Mouse (Mus musculus): ENCODE measurements around the gene Pkn3. TPM values are rescaled to one million over a fixed set of nuclear protein-coding genes. Genes with fewer than 3 reads are reported as not detected.
"Not testable (repeated sequence)": the region's sequence is repeated elsewhere in the genome, so short reads cannot be mapped to it uniquely, and the experiment has no call there.

Pkn3 gene
- polyA plus RNA-seq, 1 experiment, result 17.2 TPM

DNA sequence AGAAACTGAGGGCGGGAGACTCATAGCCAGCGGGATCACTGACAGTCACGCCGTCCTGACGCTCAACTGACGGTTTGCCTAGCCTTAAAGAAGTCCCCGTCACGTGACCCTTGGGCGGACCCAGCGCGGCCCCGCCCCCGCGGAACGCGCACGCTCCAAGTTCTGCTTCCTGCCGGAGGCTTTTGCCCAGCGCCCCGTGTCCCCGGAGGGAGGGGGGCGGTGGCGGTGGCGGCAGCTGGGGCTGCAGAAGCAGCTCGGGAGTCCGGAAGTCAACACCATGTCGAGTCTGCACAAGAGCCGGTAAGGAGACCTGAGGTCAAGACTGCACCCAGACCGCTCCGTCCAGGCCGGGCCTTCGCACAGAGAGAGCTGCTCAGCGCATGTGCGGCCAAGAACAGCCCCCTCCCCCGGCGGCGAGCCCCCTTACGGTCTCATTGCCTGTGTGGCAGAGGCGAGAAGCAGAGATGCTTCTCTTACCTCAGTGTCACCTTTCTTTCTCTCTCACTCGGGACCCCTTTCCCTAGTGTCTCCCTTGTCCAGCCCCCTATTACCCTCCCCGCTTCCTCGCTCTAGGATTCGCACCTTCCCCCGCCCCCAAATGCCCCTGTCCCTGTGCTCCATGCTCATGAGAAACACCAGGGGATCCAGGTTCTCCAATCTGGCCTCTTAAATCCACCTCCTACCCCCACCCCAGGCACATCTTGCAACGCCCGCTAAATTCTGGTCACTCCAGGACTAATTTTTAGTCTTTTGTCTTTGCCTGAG is 56.3 kb downstream of the Pkn3 start, which contains the start of gene Tbc1d13:
Gene Tbc1d13, plus strand, starts transcription at position 134 of the 765 bp plus-strand sequence.
- H3K27me3 ChIP-seq (ENCODE audit: control insufficient read depth, insufficient read depth, low read length, poor library complexity, severe bottlenecking), result no peaks in the 10 kb centered on the region
- no peaks in the 10 kb centered on the region for H3K9me3 ChIP-seq (replicated peaks; ENCODE audit: control insufficient read depth, insufficient read depth, low read length, poor library complexity, severe bottlenecking)
- peak within 1 kb of the TSS; percentile 88 for H3K4me3 ChIP-seq (ENCODE audit: low read depth, low read length)
- H3K27ac ChIP-seq (ENCODE audit: insufficient read depth, low read length), result peak within 1 kb of the TSS; percentile 97
- peaks cover 27% of the 10 kb centered on the region for H3K36me3 ChIP-seq (ENCODE audit: control insufficient read depth, insufficient read depth, low read length, poor library complexity, severe bottlenecking)
- TF ChIP-seq EP300 (IDR thresholded peaks at IDR 0.05; ENCODE audit: insufficient read depth, low read depth, low read length) (peak; percentile 93), POLR2A (IDR thresholded peaks at IDR 0.05; ENCODE audit: insufficient read depth, low read length) (peak; percentile 99), CTCF (IDR thresholded peaks at IDR 0.05; ENCODE audit: low read depth, low read length) (no peak)
- H3K9ac ChIP-seq (ENCODE audit: low read depth, poor library complexity, severe bottlenecking), result peak within 1 kb of the TSS; percentile 87
- peaks cover 6% of the 10 kb centered on the region for H3K4me1 ChIP-seq (ENCODE audit: control insufficient read depth, insufficient read depth, low read length)

DNA sequence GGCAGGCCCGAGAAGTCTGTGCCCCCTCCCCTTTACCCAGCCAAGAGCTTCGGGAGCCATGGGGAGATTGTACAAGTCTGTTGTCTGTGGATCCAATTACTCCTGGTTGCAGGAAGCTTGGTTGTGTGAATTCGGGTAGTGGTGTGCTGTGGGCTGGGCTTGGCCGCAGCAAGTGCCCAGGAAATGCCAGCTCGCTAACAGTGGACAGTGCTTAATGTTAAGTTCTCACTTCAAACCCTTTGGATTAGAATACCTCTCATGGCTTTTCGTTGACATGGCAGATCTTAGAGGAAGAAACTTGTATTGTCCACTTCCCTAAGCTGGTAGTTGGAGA is 56.9 kb downstream of the Pkn3 start:
- Histone ChIP-seq H3K4me1 (ENCODE audit: control insufficient read depth, insufficient read depth, low read length) (peaks cover 6% of the 10 kb centered on the region), H3K36me3 (ENCODE audit: control insufficient read depth, insufficient read depth, low read length, poor library complexity, severe bottlenecking) (peaks cover 31% of the 10 kb centered on the region), H3K27me3 (ENCODE audit: control insufficient read depth, insufficient read depth, low read length, poor library complexity, severe bottlenecking) (no peaks in the 10 kb centered on the region), H3K9ac (ENCODE audit: low read depth, poor library complexity, severe bottlenecking) (peak overlapping the region; percentile 87), H3K4me3 (ENCODE audit: low read depth, low read length) (peak overlapping the region; percentile 88), H3K27ac (ENCODE audit: insufficient read depth, low read length) (peak overlapping the region; percentile 97), H3K9me3 (replicated peaks; ENCODE audit: control insufficient read depth, insufficient read depth, low read length, poor library complexity, severe bottlenecking) (no peaks in the 10 kb centered on the region)
- TF ChIP-seq EP300 (IDR thresholded peaks at IDR 0.05; ENCODE audit: insufficient read depth, low read depth, low read length), result no peak
- TF ChIP-seq POLR2A (IDR thresholded peaks at IDR 0.05; ENCODE audit: insufficient read depth, low read length), result no peak
- no peak for TF ChIP-seq CTCF (IDR thresholded peaks at IDR 0.05; ENCODE audit: low read depth, low read length)

DNA sequence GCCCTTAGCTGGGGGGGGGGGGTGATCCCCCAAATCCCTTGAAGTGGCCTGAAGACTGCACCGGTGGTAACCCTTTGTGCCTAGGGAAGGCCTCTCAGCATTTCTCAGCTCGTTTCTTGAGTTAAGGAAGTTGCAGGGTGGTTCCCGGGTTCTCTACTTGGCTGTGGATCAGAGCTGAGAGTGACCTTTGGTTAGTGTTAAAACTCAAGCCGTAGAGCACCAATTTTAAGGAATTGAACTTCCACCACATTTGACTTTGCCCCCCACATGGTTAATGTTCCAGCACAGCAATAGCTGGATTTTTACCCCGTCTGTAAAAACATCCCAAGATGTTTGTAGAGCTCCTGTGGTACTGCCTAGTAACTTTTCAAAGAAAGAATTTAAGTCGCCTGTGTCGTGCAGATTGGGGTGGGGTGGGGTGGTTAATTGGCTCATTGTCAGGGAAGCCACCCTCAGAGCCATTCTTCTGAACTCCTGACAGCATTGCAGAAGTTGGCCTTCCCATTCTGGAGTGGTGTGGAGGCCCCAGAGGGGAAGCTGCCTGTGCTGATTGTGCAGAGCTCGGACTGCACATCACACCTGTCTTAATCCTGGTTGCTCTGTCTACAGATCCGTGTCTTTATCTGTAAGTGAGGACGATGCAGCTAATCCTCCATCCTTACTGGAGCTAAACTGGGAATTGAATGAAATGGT is 57.6 kb downstream of the Pkn3 start:
- peak overlapping the region; percentile 87 for H3K9ac ChIP-seq (ENCODE audit: low read depth, poor library complexity, severe bottlenecking)
- peak overlapping the region; percentile 88 for H3K4me3 ChIP-seq (ENCODE audit: low read depth, low read length)
- H3K36me3 ChIP-seq (ENCODE audit: control insufficient read depth, insufficient read depth, low read length, poor library complexity, severe bottlenecking), result peaks cover 36% of the 10 kb centered on the region
- H3K9me3 ChIP-seq (replicated peaks; ENCODE audit: control insufficient read depth, insufficient read depth, low read length, poor library complexity, severe bottlenecking), result no peaks in the 10 kb centered on the region
- TF ChIP-seq POLR2A (IDR thresholded peaks at IDR 0.05; ENCODE audit: insufficient read depth, low read length) (no peak), EP300 (IDR thresholded peaks at IDR 0.05; ENCODE audit: insufficient read depth, low read depth, low read length) (peak; percentile 95)
- peak overlapping the region; percentile 97 for H3K27ac ChIP-seq (ENCODE audit: insufficient read depth, low read length)
- H3K4me1 ChIP-seq (ENCODE audit: control insufficient read depth, insufficient read depth, low read length), result peaks cover 6% of the 10 kb centered on the region
- H3K27me3 ChIP-seq (ENCODE audit: control insufficient read depth, insufficient read depth, low read length, poor library complexity, severe bottlenecking), result no peaks in the 10 kb centered on the region

DNA sequence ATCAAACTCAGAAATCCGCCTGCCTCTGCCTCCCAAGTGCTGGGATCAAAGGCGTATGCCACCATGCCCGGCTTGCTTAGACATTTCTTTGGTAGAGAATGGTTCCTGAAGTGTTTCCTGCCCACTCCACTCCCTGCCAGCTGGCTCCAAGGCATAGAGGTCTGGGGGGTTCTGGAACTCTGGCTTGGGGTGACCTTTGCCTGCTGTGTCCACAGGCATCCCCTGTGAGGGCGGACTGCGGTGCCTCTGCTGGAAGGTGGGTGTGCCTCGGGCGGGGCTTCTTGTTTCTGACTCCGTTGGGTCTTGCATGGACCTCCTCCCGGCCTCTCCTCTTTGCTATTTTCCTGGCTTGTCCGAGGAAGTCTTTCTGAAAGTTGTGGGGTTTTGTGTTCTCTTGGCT is 59.0 kb downstream of the Pkn3 start:
- peaks cover 50% of the 10 kb centered on the region for H3K36me3 ChIP-seq (ENCODE audit: control insufficient read depth, insufficient read depth, low read length, poor library complexity, severe bottlenecking)
- H3K27me3 ChIP-seq (ENCODE audit: control insufficient read depth, insufficient read depth, low read length, poor library complexity, severe bottlenecking), result no peaks in the 10 kb centered on the region
- peak; percentile 76; the same call in 1 of the 2 replicates for TF ChIP-seq EP300 (IDR thresholded peaks at IDR 0.05; ENCODE audit: insufficient read depth, low read depth, low read length)
- no peak for TF ChIP-seq CTCF (IDR thresholded peaks at IDR 0.05; ENCODE audit: low read depth, low read length)
- H3K27ac ChIP-seq (ENCODE audit: insufficient read depth, low read length), result peak overlapping the region; percentile 97
- peak overlapping the region; percentile 45; the same call in 1 of the 2 replicates for H3K4me3 ChIP-seq (ENCODE audit: low read depth, low read length)
- peaks cover 6% of the 10 kb centered on the region for H3K4me1 ChIP-seq (ENCODE audit: control insufficient read depth, insufficient read depth, low read length)
- no peaks in the 10 kb centered on the region for H3K9me3 ChIP-seq (replicated peaks; ENCODE audit: control insufficient read depth, insufficient read depth, low read length, poor library complexity, severe bottlenecking)
- H3K9ac ChIP-seq (ENCODE audit: low read depth, poor library complexity, severe bottlenecking), result peak overlapping the region; percentile 87; the same call in 1 of the 2 replicates

DNA sequence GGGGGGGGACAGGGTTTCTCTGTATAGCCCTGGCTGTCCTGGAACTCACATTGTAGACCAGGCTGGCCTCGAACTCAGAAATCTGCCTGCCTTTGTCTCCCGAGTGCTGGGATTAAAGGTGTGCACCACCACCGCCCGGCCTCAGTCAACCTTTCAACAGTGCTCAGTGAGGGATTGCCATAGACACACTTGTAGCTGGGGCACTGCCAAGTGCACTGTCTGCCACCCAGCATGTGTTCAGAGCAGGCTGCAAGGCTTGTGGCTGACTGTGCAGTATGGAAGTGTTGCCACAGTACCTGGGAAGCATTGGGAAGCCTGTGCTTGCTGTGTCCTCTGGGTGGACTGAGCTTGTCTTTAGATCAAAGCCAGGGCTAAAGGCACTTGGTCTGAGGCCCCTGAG is 62.5 kb downstream of the Pkn3 start:
- not testable (repeated sequence) for H3K4me3 ChIP-seq (ENCODE audit: low read depth, low read length); H3K27me3 ChIP-seq (ENCODE audit: control insufficient read depth, insufficient read depth, low read length, poor library complexity, severe bottlenecking); H3K27ac ChIP-seq (ENCODE audit: insufficient read depth, low read length); H3K9ac ChIP-seq (ENCODE audit: low read depth, poor library complexity, severe bottlenecking); H3K4me1 ChIP-seq (ENCODE audit: control insufficient read depth, insufficient read depth, low read length); H3K9me3 ChIP-seq (replicated peaks; ENCODE audit: control insufficient read depth, insufficient read depth, low read length, poor library complexity, severe bottlenecking)
- H3K36me3 ChIP-seq (ENCODE audit: control insufficient read depth, insufficient read depth, low read length, poor library complexity, severe bottlenecking), result peaks cover 84% of the 10 kb centered on the region

Other genes starting within 250 kb of the Pkn3 start
- gene Cercam, start 208.5 kb upstream of the Pkn3 start, polyA plus RNA-seq (2011; ENCODE audit: insufficient read depth, insufficient read length, low read depth, missing spikeins), result 24.6 and 25.9 TPM in 2 replicates
- gene Odf2, start 188.5 kb upstream of the Pkn3 start, polyA plus RNA-seq (2011; ENCODE audit: insufficient read depth, insufficient read length, low read depth, missing spikeins), result 241 and 257 TPM in 2 replicates
- 56.4 and 59.7 TPM in 2 replicates for gene Gle1, start 142.3 kb upstream of the Pkn3 start, polyA plus RNA-seq (2011; ENCODE audit: insufficient read depth, insufficient read length, low read depth, missing spikeins)
- gene Sptan1, start 112.1 kb upstream of the Pkn3 start, polyA plus RNA-seq (2011; ENCODE audit: insufficient read depth, insufficient read length, low read depth, missing spikeins), result 200 and 235 TPM in 2 replicates
- gene Wdr34, start 28.8 kb upstream of the Pkn3 start, polyA plus RNA-seq (2011; ENCODE audit: insufficient read depth, insufficient read length, low read depth, missing spikeins), result 20.6 and 22.2 TPM in 2 replicates
- gene Set, start 20.3 kb upstream of the Pkn3 start, polyA plus RNA-seq (2011; ENCODE audit: insufficient read depth, insufficient read length, low read depth, missing spikeins), result 1,058 and 1,233 TPM in 2 replicates
- 39.0 and 41.2 TPM in 2 replicates for gene Zdhhc12, start 16.0 kb downstream of the Pkn3 start, polyA plus RNA-seq (2011; ENCODE audit: insufficient read depth, insufficient read length, low read depth, missing spikeins)
- gene Zer1, start 46.9 kb downstream of the Pkn3 start, polyA plus RNA-seq (2011; ENCODE audit: insufficient read depth, insufficient read length, low read depth, missing spikeins), result 33.8 and 35.1 TPM in 2 replicates
- gene Tbc1d13, start 56.1 kb downstream of the Pkn3 start, polyA plus RNA-seq (2011; ENCODE audit: insufficient read depth, insufficient read length, low read depth, missing spikeins), result 171 and 173 TPM in 2 replicates
- 6.5 and 8.0 TPM in 2 replicates for gene Endog, start 93.8 kb downstream of the Pkn3 start, polyA plus RNA-seq (2011; ENCODE audit: insufficient read depth, insufficient read length, low read depth, missing spikeins)
- gene Spout1, start 100.8 kb downstream of the Pkn3 start, polyA plus RNA-seq (2011; ENCODE audit: insufficient read depth, insufficient read length, low read depth, missing spikeins), result 45.9 and 50.5 TPM in 2 replicates
- 9.6 and 12.3 TPM in 2 replicates for gene Kyat1, start 128.2 kb downstream of the Pkn3 start, polyA plus RNA-seq (2011; ENCODE audit: insufficient read depth, insufficient read length, low read depth, missing spikeins)
- 19.2 and 22.0 TPM in 2 replicates for gene Lrrc8a, start 160.0 kb downstream of the Pkn3 start, polyA plus RNA-seq (2011; ENCODE audit: insufficient read depth, insufficient read length, low read depth, missing spikeins)
- gene Gm28035, start 162.9 kb downstream of the Pkn3 start, polyA plus RNA-seq (2011; ENCODE audit: insufficient read depth, insufficient read length, low read depth, missing spikeins), result 1.5 TPM in 1 of 2 replicates, not detected in the other
- 11.4 and 13.0 TPM in 2 replicates for gene Phyhd1, start 188.5 kb downstream of the Pkn3 start, polyA plus RNA-seq (2011; ENCODE audit: insufficient read depth, insufficient read length, low read depth, missing spikeins)
- 114 and 138 TPM in 2 replicates for gene Gm28038, start 203.4 kb downstream of the Pkn3 start, polyA plus RNA-seq (2011; ENCODE audit: insufficient read depth, insufficient read length, low read depth, missing spikeins)
- gene Dolk, start 208.7 kb downstream of the Pkn3 start, polyA plus RNA-seq (2011; ENCODE audit: insufficient read depth, insufficient read length, low read depth, missing spikeins), result 3.4 and 3.8 TPM in 2 replicates
- 134 and 138 TPM in 2 replicates for gene Nup188, start 208.7 kb downstream of the Pkn3 start, polyA plus RNA-seq (2011; ENCODE audit: insufficient read depth, insufficient read length, low read depth, missing spikeins)